Mouse (Mus musculus): ENCODE measurements at regions not wholly inside any gene's neighbourhood (a gene's known extent, or its start where the extent isn't known, plus 50 kb on each side); places are given as distances from the start of the nearest gene placed in this dataset.

GRCm38 (mm10) chr7:68453028-68453692 is 179.5 kb downstream of the Fam169b start:
- no peak for DNase-seq (ENCODE audit: extremely low read depth, insufficient read length, low spot score)

- no peak for DNase-seq (ENCODE audit: extremely low read depth, insufficient read length, low spot score)
Observed at GRCm38 (mm10) chr7:68444426-68445095, 170.9 kb downstream of the Fam169b start.

DNA sequence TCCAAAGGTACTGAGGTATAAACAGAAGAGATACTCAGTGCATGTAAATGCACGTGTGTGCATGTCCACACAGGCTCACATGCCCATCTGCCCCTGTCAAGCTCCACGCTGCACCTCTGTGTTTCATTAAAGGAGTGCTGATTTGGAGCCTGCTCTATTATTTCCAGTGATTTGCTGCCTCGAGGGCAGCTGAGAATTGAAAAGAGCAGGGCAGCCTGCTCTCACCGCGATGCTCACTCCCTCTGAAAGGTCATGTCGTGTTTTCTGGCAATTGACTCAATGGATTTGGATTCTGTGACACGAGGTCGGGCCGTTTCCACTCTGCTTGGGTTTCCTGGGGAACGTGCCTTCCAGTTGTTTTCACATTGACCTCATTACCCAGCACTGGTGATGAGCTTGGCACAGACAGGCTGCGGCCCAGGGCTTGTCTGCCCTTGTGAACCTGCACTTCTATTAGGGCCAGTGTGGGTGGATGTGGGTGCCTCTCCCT is 167.1 kb downstream of the Fam169b start:
- no peak for DNase-seq (ENCODE audit: extremely low read depth, insufficient read length, low spot score)

DNA sequence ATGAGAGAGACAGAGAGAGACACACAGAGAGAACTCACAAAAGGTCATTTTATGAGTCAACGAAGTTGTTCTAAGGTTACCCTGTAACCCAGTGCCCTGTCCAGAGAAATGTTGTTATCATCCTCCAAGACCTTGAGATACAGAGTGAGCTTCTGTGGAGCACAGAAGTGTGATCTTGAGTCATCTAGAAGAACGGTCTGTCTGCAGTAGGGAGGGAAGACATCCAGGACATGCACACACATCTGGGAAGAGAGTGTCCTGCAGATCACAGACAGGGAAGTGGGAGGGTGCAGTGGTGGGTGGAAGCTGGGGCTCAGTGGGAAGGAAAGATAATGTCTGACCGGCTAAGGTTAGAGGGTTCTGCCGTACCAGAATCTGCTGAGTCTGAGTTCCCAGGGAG is 155.3 kb downstream of the Fam169b start:
- DNase-seq (ENCODE audit: extremely low read depth, insufficient read length, low spot score): no peak

DNA sequence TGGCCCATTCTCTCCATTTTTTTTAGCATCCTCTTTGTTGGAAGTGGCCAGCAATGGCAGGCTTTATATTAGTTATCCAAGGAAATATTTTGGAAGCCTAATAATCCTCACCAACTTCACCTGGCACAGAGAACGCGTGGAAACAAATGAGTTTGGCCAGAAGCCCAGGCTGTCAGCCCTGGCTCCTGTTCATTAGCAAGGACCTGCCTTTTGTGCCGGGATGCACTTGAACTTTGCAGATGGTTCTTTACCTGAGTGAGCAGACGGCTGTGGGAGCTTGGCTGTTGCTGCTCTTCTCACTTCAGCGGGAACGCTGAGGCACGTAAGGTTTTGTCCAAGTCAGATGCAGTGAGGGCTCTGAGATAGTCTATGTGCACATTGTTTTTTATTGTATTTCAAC is 142.3 kb downstream of the Fam169b start:
- no peak for DNase-seq (ENCODE audit: extremely low read depth, insufficient read length, low spot score)

DNA sequence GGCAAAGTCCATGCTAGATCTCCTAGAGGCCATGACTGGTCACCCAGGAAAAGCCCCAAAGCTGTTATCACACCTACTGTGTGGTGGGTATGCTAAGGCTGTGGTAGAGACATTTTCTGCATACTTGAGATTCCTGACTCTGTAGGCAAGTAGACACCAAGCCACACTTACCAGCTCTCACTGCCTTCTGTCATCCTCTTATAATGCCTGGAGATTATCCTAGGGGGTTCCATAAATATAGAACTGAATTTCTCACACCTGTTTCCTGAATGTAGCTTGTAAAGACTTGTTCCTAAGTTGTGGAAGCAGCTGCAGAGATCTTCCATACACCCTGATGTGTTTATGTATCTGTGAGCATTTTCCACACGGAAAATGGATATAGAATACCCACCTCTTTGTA is 139.1 kb downstream of the Fam169b start:
- no peak for DNase-seq (ENCODE audit: extremely low read depth, insufficient read length, low spot score)
